In genomic region chr16:17802456-17802838, GRCm38 (mm10) we compare ENCODE assay signal across 8 mouse cellular contexts. TPM values are rescaled to one million over a fixed set of nuclear protein-coding genes. Genes with fewer than 3 reads are reported as not detected.
DNase-seq lines count a peak whose midpoint lies in the region; ATAC-seq and TF ChIP-seq lines count a peak whose summit lies in the region.

No protein-coding gene starts in this region.

- no peak for DNase-seq in left cerebral cortex, adult 2 months (ENCODE audit: extremely low spot score in 1 of 2, low spot score in 2 of 2)
- no peak for DNase-seq in left cerebral cortex, postnatal 25 days (ENCODE audit: low spot score in 2 of 2)
- DNase-seq in forebrain, embryonic 11.5 days (ENCODE audit: low spot score) = no peak
- no peak for DNase-seq in urinary bladder, postnatal 10 days (ENCODE audit: low spot score)
- DNase-seq in MN1 (ENCODE audit: low spot score) = no peak
- DNase-seq in urinary bladder, postnatal 14 days (ENCODE audit: low spot score) = no peak

- H3K27ac ChIP-seq in left cerebral cortex, adult 2 months = no peak overlapping the region
- H3K27ac ChIP-seq in forebrain, embryonic 11.5 days (ENCODE audit: low read depth, low read length) = no peak overlapping the region
- H3K27ac ChIP-seq in intestine, embryonic 16.5 days (ENCODE audit: low read length) = no peak overlapping the region
- no peak overlapping the region for H3K27ac ChIP-seq in neural tube, embryonic 13.5 days (replicated peaks)

- peak overlapping the region; percentile 42 for H3K4me2 ChIP-seq in forebrain, embryonic 11.5 days (ENCODE audit: low read depth, low read length, severe bottlenecking)
- peak overlapping the region; percentile 71 for H3K4me2 ChIP-seq in intestine, embryonic 16.5 days (ENCODE audit: low read depth, low read length)
- peak overlapping the region; percentile 63 for H3K4me2 ChIP-seq in neural tube, embryonic 13.5 days

- no peak for ATAC-seq in forebrain, embryonic 11.5 days (replicated peaks; ENCODE audit: low FRiP score)
- no peak for ATAC-seq in intestine, embryonic 16.5 days
- no peak for ATAC-seq in neural tube, embryonic 13.5 days (ENCODE audit: low read depth)

- peak overlapping the region; percentile 29 for H3K4me3 ChIP-seq in left cerebral cortex, adult 2 months
- peak overlapping the region; percentile 24; the same call in 1 of the 2 replicates for H3K4me3 ChIP-seq in forebrain, embryonic 11.5 days (ENCODE audit: low read depth, low read length)
- H3K4me3 ChIP-seq in intestine, embryonic 16.5 days (ENCODE audit: low read length) = peak overlapping the region; percentile 45
- peak overlapping the region; percentile 39 for H3K4me3 ChIP-seq in neural tube, embryonic 13.5 days

- H3K36me3 ChIP-seq in forebrain, embryonic 11.5 days (ENCODE audit: control insufficient read depth, insufficient read depth, low read length) = no peaks in the 10 kb centered on the region
- H3K36me3 ChIP-seq in intestine, embryonic 16.5 days (ENCODE audit: control insufficient read depth, insufficient read depth, low read length) = peaks cover 6% of the 10 kb centered on the region; the same call in 1 of the 2 replicates
- no peaks in the 10 kb centered on the region for H3K36me3 ChIP-seq in neural tube, embryonic 13.5 days

- 4% methylated on average over 18 of the region's 18 CpGs for WGBS in forebrain, embryonic 11.5 days
- 30% methylated on average over 18 of the region's 18 CpGs for WGBS in intestine, embryonic 16.5 days
- WGBS in neural tube, embryonic 13.5 days = 2% methylated on average over 18 of the region's 18 CpGs

- peaks cover 38% of the 10 kb centered on the region for H3K4me1 ChIP-seq in forebrain, embryonic 11.5 days (replicated peaks; ENCODE audit: control insufficient read depth, insufficient read depth, low read length)
- peaks cover 71% of the 10 kb centered on the region for H3K4me1 ChIP-seq in intestine, embryonic 16.5 days (ENCODE audit: control insufficient read depth, insufficient read depth, low read length)
- H3K4me1 ChIP-seq in neural tube, embryonic 13.5 days (replicated peaks) = peaks cover 62% of the 10 kb centered on the region

- H3K27me3 ChIP-seq in forebrain, embryonic 11.5 days (ENCODE audit: control insufficient read depth, insufficient read depth, low read length) = peaks cover 90% of the 10 kb centered on the region
- peaks cover 53% of the 10 kb centered on the region for H3K27me3 ChIP-seq in intestine, embryonic 16.5 days (replicated peaks; ENCODE audit: control insufficient read depth, insufficient read depth, low read length)
- H3K27me3 ChIP-seq in neural tube, embryonic 13.5 days = peaks cover 91% of the 10 kb centered on the region

- no peak for TF ChIP-seq CTCF in left cerebral cortex, adult 2 months (IDR thresholded peaks at IDR 0.05)

- intact Hi-C loops in left cerebral cortex, adult 2 months (cut with DNase I) = no loop called here
- intact Hi-C loops in left cerebral cortex, postnatal 25 days (cut with DNase I) = no loop called here

- H3K9ac ChIP-seq in forebrain, embryonic 11.5 days (ENCODE audit: low read length) = no peak overlapping the region
- H3K9ac ChIP-seq in intestine, embryonic 16.5 days (ENCODE audit: low read depth, low read length) = peak overlapping the region; percentile 53
- H3K9ac ChIP-seq in neural tube, embryonic 13.5 days = peak overlapping the region; percentile 55; the same call in 1 of the 2 replicates

- no peaks in the 10 kb centered on the region for H3K9me3 ChIP-seq in forebrain, embryonic 11.5 days (ENCODE audit: control insufficient read depth, low read length)
- H3K9me3 ChIP-seq in intestine, embryonic 16.5 days (ENCODE audit: control insufficient read depth, low read length) = no peaks in the 10 kb centered on the region
- no peaks in the 10 kb centered on the region for H3K9me3 ChIP-seq in neural tube, embryonic 13.5 days

RNA-seq across cellular contexts. Expression of gene Scarf2, which starts 5.4 kb away (rescaled TPM):
- 1 to 10 TPM; 2.8 to 5.9 TPM for total RNA-seq in left cerebral cortex, adult 2 months (2021)
- 1 to 10 TPM; 2.9 to 3.2 TPM for total RNA-seq in left cerebral cortex, postnatal 25 days (2021)
- polyA plus RNA-seq in forebrain, embryonic 11.5 days (2014; fragmentation: Nextera tagmentation; extraction: Ambion mirVana) = 7.4 and 7.9 TPM in 2 replicates
- 4.4 and 5.7 TPM in 2 replicates for polyA plus RNA-seq in intestine, embryonic 16.5 days (2015; fragmentation: Nextera tagmentation; extraction: Ambion mirVana)
- polyA plus RNA-seq in neural tube, embryonic 13.5 days (2015; fragmentation: Nextera tagmentation; extraction: Ambion mirVana) = 3.4 and 3.7 TPM in 2 replicates

RNA-seq across cellular contexts. Expression of gene B830017H08Rik, which starts 30.5 kb away (rescaled TPM):
- total RNA-seq in left cerebral cortex, adult 2 months (2021) = 1 to 10 TPM; 3.4 to 4.1 TPM
- 1 to 10 TPM; 4.7 to 5.4 TPM for total RNA-seq in left cerebral cortex, postnatal 25 days (2021)
- not detected in 2 replicates for polyA plus RNA-seq in forebrain, embryonic 11.5 days (2014; fragmentation: Nextera tagmentation; extraction: Ambion mirVana)
- not detected in 2 replicates for polyA plus RNA-seq in intestine, embryonic 16.5 days (2015; fragmentation: Nextera tagmentation; extraction: Ambion mirVana)
- 1.7 and 1.9 TPM in 2 replicates for polyA plus RNA-seq in neural tube, embryonic 13.5 days (2015; fragmentation: Nextera tagmentation; extraction: Ambion mirVana)

RNA-seq across cellular contexts. Expression of gene Car15, which starts 35.7 kb away (rescaled TPM):
- 10 to 100 TPM; 12.2 to 16.4 TPM for total RNA-seq in left cerebral cortex, adult 2 months (2021)
- 10 to 100 TPM; 12.3 to 13.8 TPM for total RNA-seq in left cerebral cortex, postnatal 25 days (2021)
- polyA plus RNA-seq in forebrain, embryonic 11.5 days (2014; fragmentation: Nextera tagmentation; extraction: Ambion mirVana) = 4.3 and 4.6 TPM in 2 replicates
- polyA plus RNA-seq in intestine, embryonic 16.5 days (2015; fragmentation: Nextera tagmentation; extraction: Ambion mirVana) = 1.1 and 1.2 TPM in 2 replicates
- polyA plus RNA-seq in neural tube, embryonic 13.5 days (2015; fragmentation: Nextera tagmentation; extraction: Ambion mirVana) = 3.2 and 5.8 TPM in 2 replicates

RNA-seq across cellular contexts. Expression of gene Klhl22, which starts 43.0 kb away (rescaled TPM):
- 10 to 100 TPM; 84.9 to 86.0 TPM for total RNA-seq in left cerebral cortex, adult 2 months (2021)
- total RNA-seq in left cerebral cortex, postnatal 25 days (2021) = 100 to 1,000 TPM in 1 of 2 experiments, 10 to 100 TPM in 1; 87.8 to 101 TPM
- polyA plus RNA-seq in forebrain, embryonic 11.5 days (2014; fragmentation: Nextera tagmentation; extraction: Ambion mirVana) = 54.6 and 57.7 TPM in 2 replicates
- 56.5 and 59.2 TPM in 2 replicates for polyA plus RNA-seq in intestine, embryonic 16.5 days (2015; fragmentation: Nextera tagmentation; extraction: Ambion mirVana)
- polyA plus RNA-seq in neural tube, embryonic 13.5 days (2015; fragmentation: Nextera tagmentation; extraction: Ambion mirVana) = 76.2 and 77.1 TPM in 2 replicates
